Mouse (Mus musculus) neural tube, embryonic 11.5 days (tissue): ENCODE measurements around the gene Muc3a. TPM values are rescaled to one million over a fixed set of nuclear protein-coding genes. Genes with fewer than 3 reads are reported as not detected.

ENCODE experiments used
- ATAC-seq: fragments of 200-750 bp; cut with Nextera tagmentation; 2 replicates; pipeline ENCODE4 v1.8.0; 2017; ENCODE audit warnings: moderate number of reproducible peaks, mild to moderate bottlenecking, moderate TSS enrichment, moderate library complexity; ENCODE audit not compliant: insufficient read depth, low FRiP score, low TSS enrichment
- DNase-seq: peaks from one replicate; pipeline ENCODE4 v3.0.0-alpha.2; 2015; ENCODE audit warnings: low spot score
- H3K27ac ChIP-seq: fragments of 300-500 bp; sonication (generic); 2 replicates; pipeline ENCODE4 v1.5.1; 2014; ENCODE audit warnings: low read depth, mild to moderate bottlenecking, low read length
- H3K27me3 ChIP-seq: fragments of 300-500 bp; sonication (generic); 2 replicates; pipeline ENCODE4 v1.6.1; 2014; ENCODE audit warnings: mild to moderate bottlenecking, low read length, mixed read lengths; ENCODE audit not compliant: control insufficient read depth, insufficient read depth
- H3K36me3 ChIP-seq: fragments of 300-500 bp; sonication (generic); 2 replicates; pipeline ENCODE4 v1.6.1; 2014; ENCODE audit warnings: mild to moderate bottlenecking, low read length, moderate library complexity, mixed read lengths; ENCODE audit not compliant: control insufficient read depth, insufficient read depth
- H3K4me1 ChIP-seq: fragments of 300-500 bp; sonication (generic); 2 replicates; pipeline ENCODE4 v1.6.1; 2014; ENCODE audit warnings: low read length, mixed read lengths; ENCODE audit not compliant: control insufficient read depth, insufficient read depth
- H3K4me2 ChIP-seq: fragments of 300-500 bp; sonication (generic); 2 replicates; pipeline ENCODE4 v1.6.1; 2014; ENCODE audit warnings: low read depth, mild to moderate bottlenecking, moderate library complexity
- H3K4me3 ChIP-seq: fragments of 300-500 bp; sonication (generic); 2 replicates; pipeline ENCODE4 v1.5.1; 2014; ENCODE audit warnings: low read depth, low read length
- H3K9ac ChIP-seq: fragments of 300-500 bp; sonication (generic); 2 replicates; pipeline ENCODE4 v1.6.1; 2014; ENCODE audit warnings: mild to moderate bottlenecking, low read length
- H3K9me3 ChIP-seq: fragments of 300-500 bp; sonication (generic); 2 replicates; pipeline ENCODE4 v1.6.1; 2016; ENCODE audit warnings: low read length; ENCODE audit not compliant: control insufficient read depth
- WGBS: fragments of 180-500 bp; shearing (Covaris S2); extraction: QIAGEN DNeasy Blood & Tissue Kit; methylation state at CpG from one replicate; pipeline ENCODE4 v1.1.7; 2014; 5-methylcytosine and 5-hydroxymethylcytosine counted together
- polyA plus RNA-seq: library from polyadenylated mRNA; unstranded; fragments of >200 nt; fragmentation: Nextera tagmentation; extraction: Ambion mirVana; gene quantifications from 2 replicates; pipeline ENCODE4 v1.2.1, GENCODE M21; 2014

The Muc3a gene
- polyA plus RNA-seq, 1 experiment from 2014 or later, result 0.12 TPM

DNA sequence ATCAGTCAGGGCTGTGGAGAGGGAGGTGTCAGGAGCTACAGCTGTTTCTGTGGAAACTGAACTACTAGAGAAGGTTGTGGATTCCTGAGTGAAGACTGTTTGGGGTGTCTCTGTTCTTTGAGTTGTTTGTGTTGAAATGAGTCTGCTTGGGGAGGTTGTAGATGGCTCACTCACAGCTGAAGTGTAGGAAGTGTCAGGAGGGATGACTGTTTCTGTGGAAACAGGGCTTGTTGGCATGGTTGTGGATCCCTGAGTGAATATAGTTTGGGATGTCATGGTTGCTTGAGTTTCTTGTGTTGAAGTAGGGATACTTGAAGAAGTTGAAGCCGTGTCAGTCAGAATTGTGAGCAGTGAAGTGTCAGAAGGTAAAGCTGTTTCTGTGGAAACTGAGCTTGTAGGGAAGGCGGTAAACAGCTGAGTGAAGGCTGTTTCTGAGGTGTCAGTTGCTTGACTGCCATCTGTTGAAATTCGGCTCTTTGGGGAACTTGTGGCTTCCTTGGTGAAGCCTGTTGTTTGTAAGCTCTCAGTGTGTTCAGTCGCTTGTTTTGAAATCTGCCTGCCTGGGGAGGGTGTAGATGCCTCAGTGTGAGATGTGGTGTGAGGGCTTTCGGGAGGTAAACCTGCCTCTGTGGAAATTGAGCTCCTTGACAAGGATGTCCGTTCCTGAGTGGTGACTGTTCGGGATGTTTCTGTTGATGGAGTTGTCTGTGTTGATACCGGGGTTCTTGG, 32.4 kb downstream of the Muc3a start:
- Histone ChIP-seq H3K27ac (no peak overlapping the region), H3K4me1 (no peaks in the 10 kb centered on the region), H3K4me3 (no peak overlapping the region), H3K36me3 (no peaks in the 10 kb centered on the region), H3K9me3 (no peaks in the 10 kb centered on the region), H3K27me3 (no peaks in the 10 kb centered on the region), H3K9ac (no peak overlapping the region), H3K4me2 (no peak overlapping the region)
- no peak for ATAC-seq
- WGBS, result 83% methylated on average over 8 of the region's 8 CpGs
- no peak for DNase-seq

- Histone ChIP-seq H3K4me2 (no peak overlapping the region), H3K27ac (no peak overlapping the region), H3K9me3 (no peaks in the 10 kb centered on the region), H3K9ac (no peak overlapping the region), H3K4me1 (no peaks in the 10 kb centered on the region), H3K27me3 (no peaks in the 10 kb centered on the region), H3K4me3 (no peak overlapping the region), H3K36me3 (no peaks in the 10 kb centered on the region)
- no peak for DNase-seq
- ATAC-seq, result no peak
- WGBS, result 87% methylated on average over 6 of the region's 6 CpGs
Observed at GRCm38 (mm10) chr5:137173967-137174366, 38.2 kb downstream of the Muc3a start.

GRCm38 (mm10) chr5:137172591-137172990, 39.6 kb downstream of the Muc3a start:
- Histone ChIP-seq H3K27ac (no peak overlapping the region), H3K4me3 (no peak overlapping the region), H3K4me2 (no peak overlapping the region), H3K9ac (no peak overlapping the region), H3K4me1 (no peaks in the 10 kb centered on the region), H3K9me3 (no peaks in the 10 kb centered on the region), H3K27me3 (no peaks in the 10 kb centered on the region), H3K36me3 (no peaks in the 10 kb centered on the region)
- ATAC-seq (no peak), DNase-seq (no peak)
- WGBS, result 0% methylated on average over 1 of the region's 1 CpGs

GRCm38 (mm10) chr5:137171478-137171877, 40.7 kb downstream of the Muc3a start:
- no peak for ATAC-seq
- no peaks in the 10 kb centered on the region for H3K27me3 ChIP-seq
- H3K36me3 ChIP-seq, result no peaks in the 10 kb centered on the region
- no peak overlapping the region for H3K4me3 ChIP-seq
- DNase-seq, result no peak
- H3K9me3 ChIP-seq, result no peaks in the 10 kb centered on the region
- no peak overlapping the region for H3K9ac ChIP-seq
- H3K4me1 ChIP-seq, result no peaks in the 10 kb centered on the region
- 70% methylated on average over 7 of the region's 7 CpGs for WGBS
- H3K4me2 ChIP-seq, result no peak overlapping the region
- no peak overlapping the region for H3K27ac ChIP-seq

GRCm38 (mm10) chr5:137170836-137171380, 41.3 kb downstream of the Muc3a start:
- no peaks in the 10 kb centered on the region for H3K9me3 ChIP-seq
- WGBS, result 75% methylated on average over 9 of the region's 9 CpGs
- no peak for ATAC-seq

GRCm38 (mm10) chr5:137167539-137167938, 44.6 kb downstream of the Muc3a start:
- no peaks in the 10 kb centered on the region for H3K36me3 ChIP-seq
- H3K4me3 ChIP-seq, result no peak overlapping the region
- no peaks in the 10 kb centered on the region for H3K4me1 ChIP-seq
- H3K9ac ChIP-seq, result no peak overlapping the region
- no peaks in the 10 kb centered on the region for H3K27me3 ChIP-seq
- ATAC-seq (no peak), DNase-seq (no peak)
- H3K4me2 ChIP-seq, result no peak overlapping the region
- H3K9me3 ChIP-seq, result no peaks in the 10 kb centered on the region
- WGBS, result 72% methylated on average over 6 of the region's 6 CpGs
- no peak overlapping the region for H3K27ac ChIP-seq

More at GRCm38 (mm10) chr5:137170836-137171380, 41.3 kb downstream of the Muc3a start:
- Histone ChIP-seq H3K36me3 (no peaks in the 10 kb centered on the region), H3K9ac (no peak overlapping the region), H3K27me3 (no peaks in the 10 kb centered on the region), H3K4me3 (no peak overlapping the region), H3K4me1 (no peaks in the 10 kb centered on the region), H3K4me2 (no peak overlapping the region), H3K27ac (no peak overlapping the region)
- no peak for DNase-seq

- Histone ChIP-seq H3K36me3 (no peaks in the 10 kb centered on the region), H3K4me3 (no peak overlapping the region), H3K27me3 (no peaks in the 10 kb centered on the region), H3K4me2 (no peak overlapping the region), H3K27ac (no peak overlapping the region), H3K4me1 (no peaks in the 10 kb centered on the region), H3K9ac (no peak overlapping the region), H3K9me3 (no peaks in the 10 kb centered on the region)
- DNase-seq, result no peak
- ATAC-seq, result no peak
- WGBS, result 82% methylated on average over 9 of the region's 9 CpGs
Observed at GRCm38 (mm10) chr5:137166012-137166411, 46.2 kb downstream of the Muc3a start.

DNA sequence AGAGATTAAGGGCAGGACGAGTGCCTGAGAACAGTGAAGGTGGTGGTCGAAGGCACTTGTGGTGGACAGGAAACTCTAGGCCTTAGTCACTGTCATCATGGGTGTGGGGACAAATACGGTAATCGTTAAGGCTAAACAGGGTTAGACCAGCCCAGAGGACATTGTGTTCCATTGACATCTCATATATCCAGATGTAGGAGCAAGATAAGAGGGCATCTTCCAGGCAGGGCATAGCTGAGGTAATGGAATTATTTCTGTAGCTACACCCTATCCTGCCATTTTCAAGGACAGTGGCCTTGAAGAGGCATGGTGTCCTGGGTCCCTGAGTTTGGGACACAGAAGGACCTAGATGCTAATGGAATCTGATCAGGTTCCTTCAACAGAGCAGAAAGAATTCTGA, 50.3 kb downstream of the Muc3a start:
- DNase-seq, result no peak
- Histone ChIP-seq H3K27me3 (no peaks in the 10 kb centered on the region), H3K4me1 (no peaks in the 10 kb centered on the region), H3K27ac (no peak overlapping the region), H3K36me3 (no peaks in the 10 kb centered on the region), H3K4me3 (no peak overlapping the region), H3K9me3 (0 out of 2 replicates have a peak, but pooled peaks cover 1% of the 10 kb centered on the region), H3K9ac (no peak overlapping the region), H3K4me2 (no peak overlapping the region)
- ATAC-seq, result no peak
- 91% methylated on average over 4 of the region's 4 CpGs for WGBS

GRCm38 (mm10) chr5:137159461-137159860, 52.7 kb downstream of the Muc3a start:
- Histone ChIP-seq H3K4me3 (no peak overlapping the region), H3K9me3 (0 out of 2 replicates have a peak, but pooled peaks cover 3% of the 10 kb centered on the region), H3K4me2 (no peak overlapping the region), H3K27me3 (no peaks in the 10 kb centered on the region), H3K36me3 (no peaks in the 10 kb centered on the region), H3K27ac (no peak overlapping the region), H3K4me1 (no peaks in the 10 kb centered on the region), H3K9ac (no peak overlapping the region)
- WGBS, result 34% methylated on average over 11 of the region's 11 CpGs
- DNase-seq, result peak; percentile 16
- no peak for ATAC-seq
